Mouse (Mus musculus) lung, embryonic 15.5 days (tissue): ENCODE measurements around the gene Dlx3. TPM values are rescaled to one million over a fixed set of nuclear protein-coding genes. Genes with fewer than 3 reads are reported as not detected.

Experiments used
- ATAC-seq: fragments of 200-750 bp; cut with Nextera tagmentation; 2 replicates; pipeline ENCODE4 v1.8.0; 2017; ENCODE audit warnings: moderate number of reproducible peaks, borderline replicate concordance; ENCODE audit not compliant: low FRiP score, low TSS enrichment; ENCODE audit errors: extremely low read depth
- H3K27ac ChIP-seq: fragments of 300-500 bp; sonication (generic); 2 replicates; pipeline ENCODE4 v1.5.1; 2015; ENCODE audit warnings: moderate library complexity, mild to moderate bottlenecking, inconsistent platforms
- H3K27me3 ChIP-seq: fragments of 300-500 bp; sonication (generic); 2 replicates; pipeline ENCODE4 v1.6.1; 2015; ENCODE audit warnings: inconsistent platforms
- H3K36me3 ChIP-seq: fragments of 300-500 bp; sonication (generic); 2 replicates; pipeline ENCODE4 v1.6.1; 2015; ENCODE audit warnings: inconsistent platforms
- H3K4me1 ChIP-seq: fragments of 300-500 bp; sonication (generic); 2 replicates; pipeline ENCODE4 v1.6.1; 2015; ENCODE audit warnings: inconsistent platforms
- H3K4me2 ChIP-seq: fragments of 300-500 bp; sonication (generic); 2 replicates; pipeline ENCODE4 v1.6.1; 2015; ENCODE audit warnings: inconsistent platforms, mild to moderate bottlenecking, moderate library complexity
- H3K4me3 ChIP-seq: fragments of 300-500 bp; sonication (generic); 2 replicates; pipeline ENCODE4 v1.5.1; 2015; ENCODE audit warnings: mild to moderate bottlenecking, inconsistent platforms
- H3K9ac ChIP-seq: fragments of 300-500 bp; sonication (generic); 2 replicates; pipeline ENCODE4 v1.6.1; 2015; ENCODE audit warnings: inconsistent platforms
- H3K9me3 ChIP-seq: fragments of 300-500 bp; sonication (generic); 2 replicates; pipeline ENCODE4 v1.6.1; 2016; ENCODE audit warnings: inconsistent platforms
- WGBS: fragments of 180-500 bp; shearing (Covaris S2); methylation state at CpG from one replicate; pipeline ENCODE4 v1.1.7; 2015; 5-methylcytosine and 5-hydroxymethylcytosine counted together
- polyA plus RNA-seq: library from polyadenylated mRNA; unstranded; fragments of >200 nt; fragmentation: Nextera tagmentation; extraction: Ambion mirVana; gene quantifications from 2 replicates; pipeline ENCODE4 v1.2.1, GENCODE M21; 2015

Dlx3 gene
- polyA plus RNA-seq, 1 experiment from 2014 or later: 0.50 TPM

DNA sequence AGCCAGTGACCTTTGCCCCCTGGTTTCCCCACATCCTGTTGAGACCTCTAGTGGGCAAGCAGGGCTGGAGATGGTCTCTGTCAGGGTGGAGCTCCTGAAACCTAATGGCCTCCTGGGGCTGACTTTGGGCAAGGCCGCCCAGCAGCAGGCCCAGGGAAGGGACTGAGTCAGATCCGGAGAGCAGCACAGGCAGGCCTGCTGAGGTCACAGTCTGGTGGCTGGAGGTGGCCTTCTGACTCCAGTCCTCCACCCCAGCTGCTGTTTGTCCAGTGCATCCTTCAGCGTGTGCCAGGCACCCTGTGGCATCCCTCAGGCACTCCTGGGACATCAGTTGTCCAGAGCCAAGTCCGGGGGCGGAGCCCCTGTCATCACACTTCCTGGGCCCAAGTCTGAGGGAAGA is 45.9 kb downstream of the Dlx3 start:
- Histone ChIP-seq H3K9ac (no peak overlapping the region), H3K36me3 (no peaks in the 10 kb centered on the region), H3K27me3 (no peaks in the 10 kb centered on the region; the same call in 1 of the 2 replicates), H3K4me1 (no peaks in the 10 kb centered on the region), H3K4me2 (no peak overlapping the region), H3K4me3 (no peak overlapping the region), H3K27ac (no peak overlapping the region), H3K9me3 (no peaks in the 10 kb centered on the region)
- WGBS: 67% methylated on average over 5 of the region's 5 CpGs
- no peak for ATAC-seq

Other genes with a start within 250 kb of the Dlx3 start
- 1,191 and 1,256 TPM in 2 replicates for gene Col1a1, start 183.9 kb upstream of the Dlx3 start, polyA plus RNA-seq
- not detected in 2 replicates for gene Hils1, start 152.5 kb upstream of the Dlx3 start, polyA plus RNA-seq
- 0.69 and 0.96 TPM in 2 replicates for gene Sgca, start 143.8 kb upstream of the Dlx3 start, polyA plus RNA-seq
- 8.8 and 9.3 TPM in 2 replicates for gene Ppp1r9b, start 129.1 kb upstream of the Dlx3 start, polyA plus RNA-seq
- 17.1 and 17.4 TPM in 2 replicates for gene Samd14, start 110.2 kb upstream of the Dlx3 start, polyA plus RNA-seq
- gene Pdk2, start 78.8 kb upstream of the Dlx3 start, polyA plus RNA-seq: 27.8 and 30.9 TPM in 2 replicates
- gene Itga3, start 43.3 kb upstream of the Dlx3 start, polyA plus RNA-seq: 27.0 and 27.3 TPM in 2 replicates
- 0.41 and 0.45 TPM in 2 replicates for gene Dlx4, start 26.1 kb downstream of the Dlx3 start, polyA plus RNA-seq
- 0.16 TPM in 1 of 2 replicates, not detected in the other for gene Tac4, start 141.4 kb downstream of the Dlx3 start, polyA plus RNA-seq
- 78.0 and 80.1 TPM in 2 replicates for gene Kat7, start 190.1 kb downstream of the Dlx3 start, polyA plus RNA-seq
- 13.0 and 13.8 TPM in 2 replicates for gene Fam117a, start 216.9 kb downstream of the Dlx3 start, polyA plus RNA-seq